Mouse (Mus musculus) splenic B cell, adult 2 months (primary cell): ENCODE measurements around the gene Emc8.
A peak's percentile ranks its signal among the peaks of the same experiment; 100 is the strongest.
"Not testable (repeated sequence)": the region's sequence is repeated elsewhere in the genome, so short reads cannot be mapped to it uniquely, and the experiment has no call there.

ENCODE experiments used
- DNase-seq: peaks from one replicate; pipeline ENCODE4 v3.0.0-alpha.2; 2011; ENCODE audit warnings: low read depth, low spot score
- H3K27me3 ChIP-seq: 2 replicates; pipeline ENCODE4 v1.6.1; 2012; ENCODE audit warnings: mild to moderate bottlenecking, low read length, moderate library complexity, mixed read lengths; ENCODE audit not compliant: control insufficient read depth, poor library complexity, insufficient read depth, severe bottlenecking
- H3K36me3 ChIP-seq: 2 replicates; pipeline ENCODE4 v1.6.1; 2012; ENCODE audit warnings: mild to moderate bottlenecking, low read length, moderate library complexity, mixed read lengths; ENCODE audit not compliant: control insufficient read depth, poor library complexity, insufficient read depth, severe bottlenecking

The Emc8 gene

DNA sequence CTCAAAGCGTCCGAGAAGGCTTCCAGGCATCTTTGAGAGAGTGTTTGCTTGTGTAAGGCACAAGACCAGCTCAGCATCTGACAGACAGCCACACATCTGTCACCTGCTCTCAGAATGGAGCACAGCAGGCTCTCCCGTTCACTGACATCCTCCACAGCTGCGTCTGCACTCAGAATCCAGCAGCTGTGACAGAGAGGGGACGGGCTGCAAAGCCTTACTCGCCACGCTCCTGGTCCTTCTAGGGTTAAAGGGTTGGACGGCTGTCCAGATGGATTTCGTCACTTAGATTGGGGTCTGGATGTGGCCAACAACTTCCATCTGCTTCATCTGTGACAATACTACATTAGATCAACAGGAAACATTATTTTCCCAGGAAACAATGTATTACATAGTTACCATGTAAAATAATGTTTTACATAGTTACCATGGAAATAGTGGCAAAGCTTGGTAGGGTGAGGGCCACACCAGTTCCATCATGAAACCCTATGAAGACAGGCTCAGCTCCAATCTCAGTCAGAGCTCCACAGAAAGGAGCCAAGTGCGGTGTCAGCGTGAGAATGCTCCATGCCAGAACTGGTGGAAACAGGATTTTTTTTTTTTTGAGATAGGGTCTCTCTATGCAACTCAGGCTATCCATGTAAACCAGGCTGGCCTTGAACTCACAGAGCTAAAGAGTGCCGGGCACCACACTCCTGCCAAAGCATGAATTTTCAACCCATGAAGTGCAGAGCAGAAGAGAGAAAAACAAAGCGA is 28.2 kb upstream of the Emc8 start:
- no peak for DNase-seq
- Histone ChIP-seq H3K36me3 (no peaks in the 10 kb centered on the region), H3K27me3 (no peaks in the 10 kb centered on the region)

DNA sequence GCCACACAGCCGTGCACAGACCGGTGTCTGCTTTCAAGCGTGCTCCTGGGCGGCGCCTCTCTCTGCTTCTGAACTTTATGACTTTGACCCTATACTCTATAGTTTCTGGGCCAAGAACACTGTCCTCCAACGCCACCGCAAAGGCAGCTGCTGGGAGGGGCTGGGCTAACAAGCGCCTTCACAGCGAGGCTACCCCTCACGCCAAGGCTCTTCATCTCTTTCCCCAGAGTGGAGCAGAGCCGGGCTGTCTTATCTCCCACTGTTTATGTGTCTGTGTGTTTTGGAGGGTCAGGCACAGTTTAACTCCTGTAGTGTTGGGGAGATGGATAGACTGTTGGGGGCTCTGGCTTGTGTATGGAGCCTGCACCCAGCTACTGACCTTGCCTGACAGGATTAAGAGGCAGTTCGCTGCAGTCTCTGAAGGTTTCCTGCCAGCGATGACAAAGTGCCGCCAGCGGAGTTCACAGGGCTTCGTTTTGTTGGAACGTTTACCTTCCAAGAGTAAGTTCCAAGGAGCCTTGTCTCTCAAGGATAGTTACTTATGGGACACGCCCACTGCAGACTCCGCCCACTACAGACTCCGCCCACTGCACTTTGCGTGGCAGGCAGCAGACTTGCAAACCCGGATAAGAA is 25.6 kb upstream of the Emc8 start:
- DNase-seq = peak; percentile 61
- Histone ChIP-seq H3K36me3 (no peaks in the 10 kb centered on the region), H3K27me3 (no peaks in the 10 kb centered on the region)

DNA sequence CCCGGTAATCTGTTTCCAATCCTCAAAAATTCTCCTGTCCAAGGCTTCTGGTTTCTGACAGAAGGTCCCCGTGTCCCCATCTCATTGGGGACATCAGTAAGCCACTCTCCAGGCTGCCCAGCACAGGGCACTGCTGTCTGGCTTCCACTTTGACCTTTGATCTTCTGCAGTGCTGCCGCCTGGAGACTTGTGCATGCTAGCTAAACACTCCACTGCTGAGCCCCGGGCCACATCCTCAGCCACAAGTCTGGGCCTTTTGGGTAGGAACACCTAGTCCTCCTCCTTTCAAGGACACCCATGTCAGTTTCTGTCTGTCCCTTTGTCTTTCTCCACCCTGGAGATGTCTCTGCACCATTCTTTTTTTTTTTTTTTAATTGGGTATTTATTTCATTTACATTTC is 24.6 kb upstream of the Emc8 start:
- Histone ChIP-seq H3K27me3 (no peaks in the 10 kb centered on the region), H3K36me3 (no peaks in the 10 kb centered on the region)
- no peak for DNase-seq

DNA sequence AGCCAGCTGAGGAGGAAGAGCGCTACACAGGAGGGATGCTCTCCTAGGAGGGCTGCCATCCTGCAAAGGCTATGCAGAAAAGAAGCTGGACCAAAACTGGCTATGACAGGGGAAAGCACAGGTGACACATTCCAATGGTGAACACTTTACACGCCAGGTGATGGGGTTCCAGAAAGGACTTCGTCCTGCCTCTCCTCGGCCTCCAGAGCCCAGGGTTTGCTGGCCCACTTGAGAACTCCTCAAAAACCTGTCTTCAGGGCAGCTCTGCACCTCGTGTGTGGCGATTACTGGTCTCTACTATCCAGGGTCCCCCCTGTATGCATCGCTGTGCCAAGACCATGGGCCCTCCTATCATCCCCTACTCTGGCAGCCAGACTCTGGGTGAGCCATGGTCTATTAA is 20.1 kb upstream of the Emc8 start:
- Histone ChIP-seq H3K36me3 (no peaks in the 10 kb centered on the region), H3K27me3 (no peaks in the 10 kb centered on the region)
- DNase-seq = no peak

DNA sequence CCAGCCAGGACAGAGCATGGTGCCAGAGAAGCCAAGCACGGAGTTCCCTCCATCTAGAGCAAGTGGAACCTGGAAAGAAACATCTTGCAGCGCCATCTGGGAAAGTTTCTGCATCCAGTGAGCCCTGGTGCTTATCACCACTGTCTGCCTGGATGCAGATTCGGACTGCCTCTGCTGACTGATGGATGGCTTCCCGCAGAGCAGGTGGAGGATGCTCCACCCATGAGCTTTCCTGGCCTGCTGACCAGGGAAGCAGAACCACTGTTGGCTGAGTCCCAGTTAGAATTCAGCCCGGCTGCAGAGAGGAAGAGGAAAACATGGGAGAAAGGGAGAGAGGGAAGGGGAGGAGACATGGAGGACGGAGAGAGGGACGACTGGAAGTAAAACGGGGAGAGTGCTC is 19.4 kb upstream of the Emc8 start:
- no peaks in the 10 kb centered on the region for H3K36me3 ChIP-seq

DNA sequence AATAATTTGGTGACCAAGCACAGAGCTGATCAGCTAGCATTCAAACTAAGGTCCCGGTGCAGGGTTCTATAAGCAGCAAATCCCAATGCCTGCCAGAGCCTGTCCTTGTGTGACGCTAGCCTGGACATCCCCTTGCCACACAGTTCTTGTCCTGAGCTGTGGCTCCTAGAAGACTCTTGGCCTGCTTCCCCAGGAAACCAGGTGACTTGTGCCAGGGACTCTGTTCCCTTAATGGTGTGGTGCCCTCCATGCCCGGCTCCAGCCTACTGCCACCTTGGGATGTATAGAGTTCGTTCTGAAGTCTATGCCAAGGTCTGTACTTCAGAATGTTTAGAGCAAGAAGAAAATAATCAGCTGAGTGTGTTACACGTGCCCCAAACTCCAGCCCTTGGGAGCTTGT is 18.2 kb upstream of the Emc8 start:
- Histone ChIP-seq H3K27me3 (no peaks in the 10 kb centered on the region), H3K36me3 (no peaks in the 10 kb centered on the region)
- no peak for DNase-seq

More for the DNA sequence above, 19.4 kb upstream of the Emc8 start:
- no peaks in the 10 kb centered on the region for H3K27me3 ChIP-seq
- no peak for DNase-seq

DNA sequence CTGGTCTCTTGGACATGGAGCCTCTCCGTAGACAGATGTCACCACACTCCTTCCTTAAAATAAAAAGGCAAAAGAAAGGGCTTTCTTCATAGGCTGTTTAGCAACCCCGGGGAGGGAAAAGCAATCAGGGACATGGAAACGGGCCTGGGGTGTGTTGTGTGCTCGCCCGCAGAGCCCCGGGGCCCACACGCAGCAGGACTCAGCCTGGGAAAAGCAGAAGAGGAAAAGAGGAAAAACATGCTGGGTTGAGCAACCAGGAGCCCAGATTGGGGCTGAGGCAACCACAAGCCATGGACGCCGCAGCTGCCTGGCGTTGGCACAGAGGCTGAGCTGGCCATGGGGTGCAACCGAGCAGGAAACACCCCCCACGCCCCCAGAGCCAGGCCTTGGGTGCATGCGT is 17.7 kb upstream of the Emc8 start:
- no peak for DNase-seq
- no peaks in the 10 kb centered on the region for H3K36me3 ChIP-seq
- no peaks in the 10 kb centered on the region for H3K27me3 ChIP-seq

DNA sequence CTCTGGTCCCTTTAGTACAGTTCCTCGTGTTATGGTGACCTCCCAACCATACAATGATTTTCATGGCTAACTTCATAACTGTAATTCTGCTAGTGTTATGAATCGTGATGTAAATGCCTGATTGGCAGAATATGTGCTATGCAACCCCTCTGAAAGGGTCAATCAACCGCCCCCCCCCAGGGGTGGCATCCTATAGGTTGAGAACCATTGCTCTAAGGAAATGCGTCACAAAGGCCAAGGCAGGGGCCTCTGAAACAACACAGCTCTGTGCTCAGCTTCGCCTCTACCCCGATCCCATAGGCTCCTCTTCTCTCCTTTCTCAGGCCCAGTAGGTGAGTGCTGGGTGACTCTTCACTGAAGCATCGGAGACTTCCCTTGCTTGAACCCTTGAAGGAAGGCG is 17.2 kb upstream of the Emc8 start:
- DNase-seq = no peak

DNA sequence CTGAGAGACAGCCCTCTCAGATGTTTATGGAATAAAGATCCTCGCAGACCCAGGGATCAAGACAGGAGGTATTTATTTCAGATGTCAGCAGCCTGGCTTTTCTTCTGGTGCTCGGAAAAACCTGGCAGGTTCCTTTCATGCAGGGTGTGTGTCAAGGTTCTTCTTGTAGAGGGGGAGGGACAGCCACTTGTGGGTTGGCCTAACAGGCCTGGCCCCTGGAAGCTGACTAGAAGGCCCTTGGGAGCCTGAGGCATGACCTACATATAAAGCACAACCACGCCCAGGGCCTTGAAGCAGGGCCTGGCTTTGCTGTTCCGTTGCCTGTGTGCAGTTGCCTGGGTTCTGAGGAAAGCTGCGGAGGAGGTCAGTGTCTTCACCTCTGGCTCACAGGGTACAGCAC is 16.7 kb upstream of the Emc8 start:
- DNase-seq = peak; percentile 43
- H3K36me3 ChIP-seq = no peaks in the 10 kb centered on the region
- no peaks in the 10 kb centered on the region for H3K27me3 ChIP-seq

More for the DNA sequence above, 17.2 kb upstream of the Emc8 start:
- Histone ChIP-seq H3K36me3 (no peaks in the 10 kb centered on the region), H3K27me3 (no peaks in the 10 kb centered on the region)

DNA sequence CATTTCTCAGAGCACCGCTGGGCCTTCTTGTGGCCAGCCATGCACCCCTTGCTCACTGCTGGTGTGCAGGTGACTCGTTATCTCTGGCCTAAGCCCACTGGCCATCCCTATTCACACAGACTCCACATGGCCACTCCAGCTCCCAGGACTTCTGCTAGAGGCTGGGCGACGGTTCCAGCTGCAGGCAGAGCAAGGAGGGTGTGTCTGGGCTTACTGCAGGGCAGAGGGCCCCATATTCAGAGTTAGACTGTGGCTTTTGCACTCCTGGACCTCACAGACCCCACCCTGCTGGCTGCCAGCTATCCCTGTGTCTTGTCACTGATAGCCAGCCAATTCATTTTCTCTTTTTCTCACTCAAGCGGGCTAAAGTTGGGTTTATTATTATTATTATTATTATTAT is 15.7 kb upstream of the Emc8 start:
- Histone ChIP-seq H3K36me3 (no peaks in the 10 kb centered on the region), H3K27me3 (no peaks in the 10 kb centered on the region)
- DNase-seq = no peak

DNA sequence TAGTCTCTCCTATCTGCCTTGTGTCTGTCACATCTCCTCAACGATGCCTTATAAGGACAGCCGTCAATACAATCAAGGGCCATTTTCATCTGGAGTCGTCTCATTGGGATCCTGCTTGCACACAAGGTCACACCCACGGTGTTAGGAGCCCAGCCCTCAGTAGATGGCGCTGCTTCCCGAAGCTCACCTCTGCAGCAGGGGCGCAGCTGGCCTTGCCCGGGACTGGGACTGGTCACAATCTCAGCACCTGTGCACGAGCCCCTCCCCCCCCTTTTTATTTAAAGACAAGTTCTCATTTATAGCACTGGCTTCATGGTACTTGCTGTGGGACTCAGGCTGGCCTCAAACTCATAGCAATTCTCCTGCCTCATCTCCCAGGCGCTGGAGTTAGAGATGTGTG is 15.2 kb upstream of the Emc8 start:
- DNase-seq = peak; percentile 92
- no peaks in the 10 kb centered on the region for H3K36me3 ChIP-seq
- H3K27me3 ChIP-seq = no peaks in the 10 kb centered on the region

DNA sequence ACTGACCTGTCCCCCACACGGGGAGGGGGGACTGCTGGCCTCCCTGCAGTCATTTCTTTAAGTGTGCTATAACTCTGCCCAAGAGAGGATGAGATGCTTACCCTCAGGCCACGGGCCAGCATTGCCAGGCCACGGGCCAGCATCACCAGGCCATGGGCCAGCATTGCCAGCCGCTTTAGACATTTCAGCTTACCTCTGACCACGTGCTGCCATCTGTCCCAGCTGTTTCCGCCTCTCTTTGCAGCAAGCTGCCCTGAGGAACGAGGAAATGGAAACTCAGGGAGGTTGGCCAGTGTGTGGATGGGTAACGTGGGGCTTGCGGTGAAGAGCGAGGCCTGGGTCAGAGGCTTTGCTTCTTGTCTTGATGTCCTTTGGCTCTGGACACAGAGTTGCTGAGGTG is 12.7 kb upstream of the Emc8 start:
- H3K36me3 ChIP-seq = no peaks in the 10 kb centered on the region
- no peak for DNase-seq
- H3K27me3 ChIP-seq = no peaks in the 10 kb centered on the region

DNA sequence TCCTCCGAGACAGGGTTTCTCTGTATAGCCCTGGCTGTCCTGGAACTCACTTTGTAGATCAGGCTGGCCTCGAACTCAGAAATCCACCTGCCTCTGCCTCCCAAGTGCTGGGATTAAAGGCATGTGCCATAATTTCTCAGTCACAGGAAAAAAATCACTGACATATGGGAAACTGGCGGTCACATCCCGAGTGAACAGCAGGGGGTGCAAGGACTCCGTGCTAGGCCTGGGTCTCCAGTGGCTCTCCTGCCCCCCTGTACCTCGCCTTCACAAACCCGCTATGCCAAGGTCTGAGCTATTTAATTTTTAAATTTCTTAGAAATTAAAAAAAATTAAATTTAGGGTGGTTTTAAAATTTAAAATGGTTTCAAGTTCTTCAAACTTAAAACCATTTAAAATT is 12.0 kb upstream of the Emc8 start:
- not testable (repeated sequence) for H3K36me3 ChIP-seq, H3K27me3 ChIP-seq
- DNase-seq = peak; percentile 78

DNA sequence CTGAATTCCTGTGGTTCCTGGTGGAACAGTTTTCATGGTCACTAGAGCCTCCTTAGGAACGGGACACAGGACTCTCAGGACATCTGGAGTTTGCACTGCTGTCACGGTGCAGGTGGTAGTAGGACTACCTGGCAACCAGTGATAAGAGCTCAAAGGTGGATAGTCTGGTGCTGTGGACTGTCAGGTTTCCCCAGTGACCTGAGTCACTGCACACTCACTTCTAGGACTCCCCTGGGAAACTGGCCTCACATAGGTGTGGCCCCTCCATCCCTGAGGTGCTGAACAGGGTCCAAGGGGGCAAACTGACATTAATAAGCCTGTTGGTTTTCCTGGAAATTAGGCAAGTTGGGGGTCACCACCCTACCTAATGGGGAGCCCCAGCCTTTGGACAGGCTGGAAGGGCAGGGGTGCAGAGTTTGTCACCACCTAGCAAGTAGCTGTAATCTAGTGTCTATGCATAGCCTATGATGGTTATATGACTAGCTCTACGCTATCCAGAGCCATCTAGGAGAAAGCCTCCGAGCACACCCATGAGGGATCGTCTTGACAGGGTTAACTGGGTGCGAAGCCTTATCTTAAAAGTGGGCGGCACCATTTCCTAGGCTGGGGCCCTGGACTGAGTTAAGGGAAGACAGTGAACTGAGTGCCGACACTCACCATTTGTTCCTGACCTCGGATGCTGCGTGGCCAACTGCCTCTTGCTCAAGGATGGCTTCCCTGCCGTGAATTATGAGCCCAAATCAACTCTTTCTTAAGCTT is 11.4 kb upstream of the Emc8 start:
- Histone ChIP-seq H3K27me3 (no peaks in the 10 kb centered on the region), H3K36me3 (no peaks in the 10 kb centered on the region)
- no peak for DNase-seq

DNA sequence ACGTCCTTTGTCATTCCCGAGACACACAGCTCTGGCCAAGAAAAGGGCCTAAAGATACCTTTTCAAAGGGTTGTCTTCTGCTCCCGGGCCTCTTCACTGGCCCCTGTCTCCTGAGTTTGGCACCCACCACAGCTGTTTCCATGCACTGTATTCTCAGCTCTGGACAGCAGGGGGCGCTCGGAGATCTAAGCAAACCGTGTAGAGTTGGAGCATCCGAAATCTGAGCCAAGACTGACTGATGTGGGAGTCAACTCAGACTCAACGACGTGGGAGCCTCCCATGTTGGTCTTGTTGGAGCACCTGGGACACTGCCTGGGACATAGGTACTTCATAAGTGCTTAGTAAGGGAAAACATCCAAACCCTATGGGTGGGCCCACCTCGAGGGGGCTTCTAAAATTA is 10.1 kb upstream of the Emc8 start:
- no peaks in the 10 kb centered on the region for H3K27me3 ChIP-seq
- DNase-seq = peak; percentile 90

More for the DNA sequence above, 10.1 kb upstream of the Emc8 start:
- H3K36me3 ChIP-seq = no peaks in the 10 kb centered on the region
